ENCODE assay signal across 8 mouse cellular contexts in the genomic region with DNA sequence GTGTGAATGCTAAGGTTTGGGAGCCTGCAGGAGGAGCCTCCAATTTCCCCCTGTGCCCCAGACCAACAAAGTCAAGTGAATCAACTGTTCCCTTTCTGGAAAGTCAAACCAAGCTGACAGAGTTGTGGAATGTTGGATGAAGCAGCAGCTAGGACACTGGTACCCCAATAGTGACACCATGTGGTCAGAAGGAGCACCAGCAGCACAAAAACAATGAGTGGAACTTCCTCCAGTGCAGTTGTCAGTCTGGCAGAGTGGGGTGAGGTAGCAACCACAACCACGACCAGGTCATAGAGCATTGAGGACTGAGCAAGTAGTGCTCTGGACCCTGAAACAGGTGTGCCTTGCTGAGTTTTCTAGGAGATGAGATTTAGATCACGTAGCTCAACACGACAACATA. TPM values are rescaled to one million over a fixed set of nuclear protein-coding genes. Genes with fewer than 3 reads are reported as not detected.
DNase-seq lines count a peak whose midpoint lies in the region; ATAC-seq lines count a peak whose summit lies in the region.

No protein-coding gene starts in this region.

- ATAC-seq in megakaryocyte progenitor cell, adult 5-6 weeks (replicated peaks; ENCODE audit: poor library complexity): peak; percentile 87
- ATAC-seq in erythroid progenitor cell, adult 5-6 weeks (replicated peaks; ENCODE audit: low FRiP score, poor library complexity, severe bottlenecking): no peak

- DNase-seq in right cerebral cortex, adult 18-20 months: peak; percentile 71
- DNase-seq in right cerebral cortex, postnatal 4 days: no peak
- DNase-seq in adipocyte (ENCODE audit: low spot score): peak; percentile 79
- DNase-seq in embryo, embryonic 10.5 days (ENCODE audit: low spot score): peak; percentile 79
- DNase-seq in heart, postnatal 10 days: peak; percentile 74 to 76
- peak; percentile 55 to 61 for DNase-seq in layer of hippocampus, postnatal 10 days (ENCODE audit: low spot score in 2 of 2)

- intact Hi-C loops in heart, postnatal 10 days (cut with DNase I): loop anchor here (1.0 to 5.0 kb wide), 5 partner anchors 37 to 306 kb away; a partner anchor contains a TSS

RNA-seq across cellular contexts. Expression of a gene that starts 4.3 kb away (rescaled TPM):
- total RNA-seq in heart, postnatal 10 days (2021): 10 to 100 TPM; 45.4 to 46.2 TPM
- total RNA-seq in layer of hippocampus, postnatal 10 days (2021): 10 to 100 TPM; 13.7 to 13.8 TPM
- total RNA-seq in megakaryocyte progenitor cell, adult 5-6 weeks (2015): 0.22 and 0.27 TPM in 2 replicates
- 0.41 and 0.42 TPM in 2 replicates for total RNA-seq in megakaryocyte progenitor cell, adult 5-6 weeks (2017)
- not detected in 2 replicates for total RNA-seq in erythroid progenitor cell, adult 5-6 weeks (2015; ENCODE audit: low replicate concordance)
- not detected in 2 replicates for total RNA-seq in erythroid progenitor cell, adult 5-6 weeks (2017; ENCODE audit: low replicate concordance)

RNA-seq across cellular contexts. Expression of a gene that starts 52.3 kb away (rescaled TPM):
- total RNA-seq in heart, postnatal 10 days (2021): not detected
- total RNA-seq in layer of hippocampus, postnatal 10 days (2021): 10 to 100 TPM; 13.2 to 14.5 TPM
- total RNA-seq in megakaryocyte progenitor cell, adult 5-6 weeks (2015): not detected in 2 replicates
- not detected in 2 replicates for total RNA-seq in megakaryocyte progenitor cell, adult 5-6 weeks (2017)
- not detected in 2 replicates for total RNA-seq in erythroid progenitor cell, adult 5-6 weeks (2015; ENCODE audit: low replicate concordance)
- total RNA-seq in erythroid progenitor cell, adult 5-6 weeks (2017; ENCODE audit: low replicate concordance): not detected in 2 replicates

Comparison
In these comparisons a context has a peak if more than half of its experiments do, and no peak if none do; other contexts are left out.
1. RNA of a gene that starts 4.3 kb away (total RNA-seq): 45.4 to 46.2 TPM in heart, postnatal 10 days and 13.7 to 13.8 TPM in layer of hippocampus, postnatal 10 days; 0.22 to 0.42 TPM in megakaryocyte progenitor cell, adult 5-6 weeks and not detected in erythroid progenitor cell, adult 5-6 weeks; every median in the first group is over 10 times any median in the second.
2. RNA of a gene that starts 52.3 kb away (total RNA-seq): 13.2 to 14.5 TPM in layer of hippocampus, postnatal 10 days; not detected in heart, postnatal 10 days, not detected in megakaryocyte progenitor cell, adult 5-6 weeks and not detected in erythroid progenitor cell, adult 5-6 weeks; every median in the first group is over 10 times any median in the second.